ENCODE assay signal across 35 mouse cellular contexts in genomic region chr12:54838931-54839330, GRCm38 (mm10).
"Had no signal": no experiment of that assay in that cellular context is flagged by ENCODE, and none has a peak within 500 bp of the region (broad histone marks: within the 10 kb centered on the region; RNA-seq: fewer than 3 reads in every experiment).

No protein-coding gene starts in this region.

- H3K27me3 ChIP-seq: heart, embryonic 12.5 days; heart, embryonic 13.5 days; heart, embryonic 15.5 days; hindbrain, embryonic 12.5 days; hindbrain, embryonic 13.5 days; hindbrain, embryonic 15.5 days; intestine, embryonic 15.5 days; kidney, embryonic 15.5 days had no signal

- H3K36me3 ChIP-seq: heart, embryonic 10.5 days; heart, embryonic 12.5 days; heart, embryonic 13.5 days; heart, embryonic 15.5 days; hindbrain, embryonic 10.5 days; hindbrain, embryonic 12.5 days; hindbrain, embryonic 13.5 days; hindbrain, embryonic 15.5 days; intestine, embryonic 15.5 days; kidney, embryonic 15.5 days had no signal

- ATAC-seq: hindbrain, embryonic 16.5 days; hindbrain, postnatal 0 days; inflammation-experienced regulatory T-cells, adult 6 months; intestine, embryonic 15.5 days; intestine, embryonic 16.5 days; intestine, postnatal 0 days had no signal

- H3K9ac ChIP-seq: heart, embryonic 12.5 days; heart, embryonic 13.5 days; heart, embryonic 15.5 days; hindbrain, embryonic 12.5 days; hindbrain, embryonic 13.5 days; hindbrain, embryonic 14.5 days; hindbrain, embryonic 15.5 days; intestine, embryonic 15.5 days; kidney, embryonic 15.5 days had no signal

- H3K9me3 ChIP-seq: heart, embryonic 10.5 days; heart, embryonic 12.5 days; heart, embryonic 13.5 days; heart, embryonic 15.5 days; hindbrain, embryonic 10.5 days; hindbrain, embryonic 12.5 days; hindbrain, embryonic 13.5 days; hindbrain, embryonic 15.5 days; intestine, embryonic 15.5 days; kidney, embryonic 15.5 days had no signal

- DNase-seq: heart, postnatal 10 days; heart, postnatal 14 days; heart, postnatal 36 days; heart, postnatal 4 days; kidney, adult 11 months; kidney, adult 18-20 months; kidney, adult 2 months; kidney, adult 8-10 months; kidney, adult 9 months; kidney, postnatal 10 days; kidney, postnatal 14 days; kidney, postnatal 25 days; kidney, postnatal 36 days; kidney, postnatal 4 days; layer of hippocampus, adult 9-11 months; layer of hippocampus, postnatal 36 days had no signal

- H3K27ac ChIP-seq: heart, embryonic 10.5 days; heart, embryonic 13.5 days; heart, embryonic 15.5 days; hindbrain, embryonic 10.5 days; hindbrain, embryonic 12.5 days; hindbrain, embryonic 13.5 days; hindbrain, embryonic 14.5 days; hindbrain, embryonic 15.5 days; hindbrain, postnatal 0 days; intestine, embryonic 15.5 days; kidney, embryonic 15.5 days; kidney, postnatal 0 days; layer of hippocampus, adult 2 months had no signal

- H3K4me3 ChIP-seq: heart, embryonic 10.5 days; heart, embryonic 12.5 days; heart, embryonic 13.5 days; heart, embryonic 15.5 days; hindbrain, embryonic 10.5 days; hindbrain, embryonic 12.5 days; hindbrain, embryonic 13.5 days; hindbrain, embryonic 15.5 days; intestine, embryonic 15.5 days; kidney, embryonic 15.5 days; layer of hippocampus, adult 2 months had no signal

- H3K4me2 ChIP-seq: heart, embryonic 11.5 days; heart, embryonic 12.5 days; heart, embryonic 13.5 days; heart, embryonic 15.5 days; hindbrain, embryonic 12.5 days; hindbrain, embryonic 13.5 days; hindbrain, embryonic 14.5 days; hindbrain, embryonic 15.5 days; intestine, embryonic 15.5 days; kidney, embryonic 15.5 days had no signal
